Mouse (Mus musculus) layer of hippocampus, adult 8-10 months (tissue): ENCODE measurements around the gene D630023F18Rik. TPM values are rescaled to one million over a fixed set of nuclear protein-coding genes. Genes with fewer than 3 reads are reported as not detected.

Experiments used
- DNase-seq, 2 experiments: peaks; one replicate each; pipeline ENCODE4 v3.0.0; 2022; ENCODE audit warnings: low spot score in 2 of 2
- total RNA-seq, 4 experiments: library from RNA; stranded (reverse); gene quantifications; 2 replicates each; pipeline ENCODE4 v1.2.4; 2022

Gene D630023F18Rik
- total RNA-seq, 4 experiments from 2014 or later = 10.1 to 11.2 (median 10.7) TPM

GRCm38 (mm10) chr1:65112031-65112806 lies 10.8 kb downstream of the D630023F18Rik start:
- peak; percentile 51 to 72 for DNase-seq

- DNase-seq = no peak
Observed at GRCm38 (mm10) chr1:65109756-65110435, 13.1 kb downstream of the D630023F18Rik start.

GRCm38 (mm10) chr1:65109196-65109595 lies 13.8 kb downstream of the D630023F18Rik start:
- DNase-seq = no peak

GRCm38 (mm10) chr1:65107654-65108279 lies 15.2 kb downstream of the D630023F18Rik start:
- DNase-seq = no peak

- no peak for DNase-seq
Observed at GRCm38 (mm10) chr1:65103273-65103672, 19.7 kb downstream of the D630023F18Rik start, which contains the start of gene Cryga. Cryga (minus strand) TSS chr1:65103373.

- DNase-seq = no peak
Observed at GRCm38 (mm10) chr1:65096953-65097352, 26.1 kb downstream of the D630023F18Rik start.

- DNase-seq = no peak
Observed at GRCm38 (mm10) chr1:65091566-65091965, 31.4 kb downstream of the D630023F18Rik start.

- no peak for DNase-seq
Observed at GRCm38 (mm10) chr1:65090370-65090769, 32.6 kb downstream of the D630023F18Rik start.

GRCm38 (mm10) chr1:65088567-65089356 lies 34.3 kb downstream of the D630023F18Rik start:
- no peak for DNase-seq

GRCm38 (mm10) chr1:65082188-65082587 lies 40.8 kb downstream of the D630023F18Rik start, which contains the start of gene Crygb:
Crygb (minus strand) TSS chr1:65082288.
- DNase-seq = no peak

GRCm38 (mm10) chr1:65075607-65076006 lies 47.4 kb downstream of the D630023F18Rik start:
- DNase-seq = no peak

- no peak for DNase-seq
Observed at GRCm38 (mm10) chr1:65073589-65073988, 49.4 kb downstream of the D630023F18Rik start, which contains the start of gene Crygc. Crygc (minus strand) TSS chr1:65073689.

- no peak for DNase-seq
Observed at GRCm38 (mm10) chr1:65067842-65068241, 55.2 kb downstream of the D630023F18Rik start.

GRCm38 (mm10) chr1:65064201-65064600 lies 58.8 kb downstream of the D630023F18Rik start:
- DNase-seq = no peak

- no peak for DNase-seq
Observed at GRCm38 (mm10) chr1:65063352-65063751, 59.7 kb downstream of the D630023F18Rik start, which contains the start of gene Crygd. Crygd (minus strand) TSS chr1:65063452.

Other genes with a start within 250 kb of the D630023F18Rik start
- 10 to 100 TPM; 37.1 to 46.7 (median 41.8) TPM for gene Plekhm3, start 166.4 kb downstream of the D630023F18Rik start, total RNA-seq
- under 1 TPM in 3 of 4 experiments, not detected in 1; 0.47 to 0.57 (median 0.54) TPM for gene Akr1cl, start 90.5 kb downstream of the D630023F18Rik start, total RNA-seq
- gene Cryge, start 72.1 kb downstream of the D630023F18Rik start, total RNA-seq = not detected
- gene Crygd, start 59.8 kb downstream of the D630023F18Rik start, total RNA-seq = not detected
- gene Crygc, start 49.5 kb downstream of the D630023F18Rik start, total RNA-seq = not detected
- gene Crygb, start 40.9 kb downstream of the D630023F18Rik start, total RNA-seq = not detected
- gene Cryga, start 19.8 kb downstream of the D630023F18Rik start, total RNA-seq = 1 to 10 TPM in 3 of 4 experiments, not detected in 1; 1.4 to 2.0 (median 1.6) TPM
- not detected for gene Gm28845, start 3.7 kb downstream of the D630023F18Rik start, total RNA-seq
- gene Idh1, start 63.3 kb upstream of the D630023F18Rik start, total RNA-seq = 10 to 100 TPM; 46.0 to 56.9 (median 53.5) TPM
- 10 to 100 TPM; 44.0 to 49.6 (median 48.1) TPM for gene Pikfyve, start 63.5 kb upstream of the D630023F18Rik start, total RNA-seq
- under 1 TPM; 0.41 to 0.98 (median 0.72) TPM for gene Pth2r, start 158.8 kb upstream of the D630023F18Rik start, total RNA-seq